Mouse (Mus musculus): Measurements from ENCODE around the gene Abr. TPM values are rescaled to one million over a fixed set of nuclear protein-coding genes. Genes with fewer than 3 reads are reported as not detected.
A peak's percentile ranks its signal among the peaks of the same experiment; 100 is the strongest.

Gene Abr
- total and polyA plus RNA-seq, 3 experiments = 46.2 to 76.2 (median 49.6) TPM

- DNase-seq = peak; percentile 39
Observed at GRCm38 (mm10) chr11:76493811-76494274, 128.3 kb downstream of the Abr start.

- DNase-seq = no peak
Observed at GRCm38 (mm10) chr11:76493167-76493566, 128.9 kb downstream of the Abr start.

- no peak for DNase-seq
Observed at GRCm38 (mm10) chr11:76491817-76492216, 130.3 kb downstream of the Abr start.

- DNase-seq = no peak
Observed at GRCm38 (mm10) chr11:76489407-76489806, 132.7 kb downstream of the Abr start.

GRCm38 (mm10) chr11:76487024-76487423 lies 135.1 kb downstream of the Abr start:
- no peak for DNase-seq

GRCm38 (mm10) chr11:76484033-76484432 lies 138.1 kb downstream of the Abr start:
- DNase-seq = no peak

GRCm38 (mm10) chr11:76483171-76483727 lies 138.9 kb downstream of the Abr start:
- no peak for DNase-seq

- DNase-seq = no peak
Observed at GRCm38 (mm10) chr11:76482697-76483096, 139.4 kb downstream of the Abr start.

- no peak for DNase-seq
Observed at GRCm38 (mm10) chr11:76482183-76482582, 139.9 kb downstream of the Abr start.

- peak; percentile 68 for DNase-seq
Observed at GRCm38 (mm10) chr11:76479729-76480128, 142.4 kb downstream of the Abr start.

GRCm38 (mm10) chr11:76478676-76479655 lies 143.1 kb downstream of the Abr start:
- no peak for DNase-seq

- peak; percentile 31 for DNase-seq
Observed at GRCm38 (mm10) chr11:76477095-76477525, 145.0 kb downstream of the Abr start.

- no peak for DNase-seq
Observed at GRCm38 (mm10) chr11:76476376-76477094, 145.6 kb downstream of the Abr start.

- no peak for DNase-seq
Observed at GRCm38 (mm10) chr11:76472617-76473016, 149.5 kb downstream of the Abr start.

- DNase-seq = peak; percentile 77
Observed at GRCm38 (mm10) chr11:76469311-76469998, 152.7 kb downstream of the Abr start.

GRCm38 (mm10) chr11:76468347-76468746 lies 153.8 kb downstream of the Abr start:
- peak; percentile 62 for DNase-seq

GRCm38 (mm10) chr11:76467487-76468005 lies 154.6 kb downstream of the Abr start:
- no peak for DNase-seq

GRCm38 (mm10) chr11:76467073-76467472 lies 155.0 kb downstream of the Abr start:
- no peak for DNase-seq

- no peak for DNase-seq
Observed at GRCm38 (mm10) chr11:76465879-76466278, 156.2 kb downstream of the Abr start.

GRCm38 (mm10) chr11:76461696-76462095 lies 160.4 kb downstream of the Abr start:
- DNase-seq = no peak

GRCm38 (mm10) chr11:76461201-76461600 lies 160.9 kb downstream of the Abr start:
- DNase-seq = no peak

GRCm38 (mm10) chr11:76459489-76459888 lies 162.6 kb downstream of the Abr start:
- no peak for DNase-seq
